Mouse (Mus musculus) embryonic fibroblast, embryonic 13.5 days (primary cell): ENCODE measurements around the gene Stx16. TPM values are rescaled to one million over a fixed set of nuclear protein-coding genes. Genes with fewer than 3 reads are reported as not detected.

Experiments used
- H3K27ac ChIP-seq: 2 replicates; pipeline ENCODE4 v1.5.1; 2012; ENCODE audit warnings: low read length, control low read depth, inconsistent platforms; ENCODE audit not compliant: insufficient read depth
- H3K4me1 ChIP-seq: 2 replicates; pipeline ENCODE4 v1.6.1; 2011; ENCODE audit warnings: low read length; ENCODE audit not compliant: control insufficient read depth, insufficient read depth
- H3K4me3 ChIP-seq: 2 replicates; pipeline ENCODE4 v1.5.1; 2011; ENCODE audit warnings: mild to moderate bottlenecking, control low read depth, low read length; ENCODE audit not compliant: insufficient read depth
- CTCF ChIP-seq: IDR thresholded peaks from 2 replicates; pipeline ENCODE4 v1.5.1; 2011; ENCODE audit warnings: mild to moderate bottlenecking, control low read depth, low read length, moderate library complexity, borderline replicate concordance; ENCODE audit not compliant: insufficient read depth
- POLR2A ChIP-seq: IDR thresholded peaks from 2 replicates; pipeline ENCODE4 v1.6.1; 2011; ENCODE audit warnings: low read depth, mild to moderate bottlenecking, control low read depth, low read length, moderate library complexity
- polyA plus RNA-seq: library from polyadenylated mRNA; stranded (reverse); fragments of >200 nt; gene quantifications from 2 replicates; pipeline ENCODE4 v1.2.4, GENCODE M21; 2011; ENCODE audit warnings: low read depth; ENCODE audit not compliant: missing spikeins, insufficient read length

The Stx16 gene
- polyA plus RNA-seq, 1 experiment = 57.7 TPM

GRCm38 (mm10) chr2:174058316-174058939 is 17.7 kb upstream of the Stx16 start:
- Histone ChIP-seq H3K4me1 (no peaks in the 10 kb centered on the region), H3K27ac (peak overlapping the region; percentile 70; the same call in 1 of the 2 replicates), H3K4me3 (no peak overlapping the region)
- TF ChIP-seq CTCF (no peak), POLR2A (no peak)

GRCm38 (mm10) chr2:174059591-174060385 is 16.3 kb upstream of the Stx16 start:
- Histone ChIP-seq H3K4me1 (no peaks in the 10 kb centered on the region), H3K27ac (no peak overlapping the region), H3K4me3 (no peak overlapping the region)
- TF ChIP-seq POLR2A (no peak), CTCF (no peak)

- H3K4me1 ChIP-seq = no peaks in the 10 kb centered on the region
- no peak for TF ChIP-seq CTCF
- H3K4me3 ChIP-seq = no peak overlapping the region
- no peak overlapping the region for H3K27ac ChIP-seq
Measured at GRCm38 (mm10) chr2:174061219-174061618, 14.9 kb upstream of the Stx16 start.

- Histone ChIP-seq H3K27ac (peak overlapping the region; percentile 78), H3K4me3 (no peak overlapping the region), H3K4me1 (no peaks in the 10 kb centered on the region)
- no peak for TF ChIP-seq POLR2A
- TF ChIP-seq CTCF = no peak
Measured at GRCm38 (mm10) chr2:174063074-174063473, 13.0 kb upstream of the Stx16 start.

GRCm38 (mm10) chr2:174063527-174064211 is 12.4 kb upstream of the Stx16 start:
- Histone ChIP-seq H3K27ac (peak overlapping the region; percentile 78), H3K4me1 (no peaks in the 10 kb centered on the region), H3K4me3 (no peak overlapping the region)
- TF ChIP-seq CTCF (no peak), POLR2A (no peak)

GRCm38 (mm10) chr2:174067793-174068419 is 8.2 kb upstream of the Stx16 start:
- no peak for TF ChIP-seq POLR2A
- no peak for TF ChIP-seq CTCF
- Histone ChIP-seq H3K4me1 (no peaks in the 10 kb centered on the region), H3K27ac (no peak overlapping the region), H3K4me3 (no peak overlapping the region)

GRCm38 (mm10) chr2:174069532-174070049 is 6.5 kb upstream of the Stx16 start:
- H3K4me3 ChIP-seq = no peak overlapping the region
- no peak for TF ChIP-seq CTCF
- TF ChIP-seq POLR2A = no peak
- H3K27ac ChIP-seq = no peak overlapping the region
- peaks cover 3% of the 10 kb centered on the region; the same call in 1 of the 2 replicates for H3K4me1 ChIP-seq

GRCm38 (mm10) chr2:174071406-174071805 is 4.7 kb upstream of the Stx16 start:
- Histone ChIP-seq H3K4me3 (no peak overlapping the region), H3K4me1 (peaks cover 3% of the 10 kb centered on the region; the same call in 1 of the 2 replicates), H3K27ac (peak overlapping the region; percentile 66)
- TF ChIP-seq CTCF (no peak), POLR2A (no peak)

GRCm38 (mm10) chr2:174073156-174073790 is 2.8 kb upstream of the Stx16 start:
- no peak overlapping the region for H3K4me3 ChIP-seq
- H3K27ac ChIP-seq = peak overlapping the region; percentile 97
- peaks cover 3% of the 10 kb centered on the region; the same call in 1 of the 2 replicates for H3K4me1 ChIP-seq
- TF ChIP-seq POLR2A (no peak), CTCF (no peak)

GRCm38 (mm10) chr2:174074621-174075020 is 1.5 kb upstream of the Stx16 start:
- H3K4me1 ChIP-seq = peaks cover 3% of the 10 kb centered on the region; the same call in 1 of the 2 replicates
- H3K27ac ChIP-seq = peak overlapping the region; percentile 96; the same call in 1 of the 2 replicates
- no peak for TF ChIP-seq POLR2A
- TF ChIP-seq CTCF = no peak
- no peak overlapping the region for H3K4me3 ChIP-seq
